Mouse (Mus musculus) stomach, postnatal 0 days (tissue): ENCODE results near the gene Nod1.

Experiments used
- CTCF ChIP-seq: IDR thresholded peaks from 2 replicates; pipeline ENCODE4 v1.5.1; 2016; ENCODE audit warnings: antibody characterized with exemption, low read depth, mild to moderate bottlenecking, moderate library complexity
- EP300 ChIP-seq: optimal IDR thresholded peaks from 2 replicates; pipeline ENCODE3; 2016; ENCODE audit warnings: antibody characterized with exemption

- no peak for TF ChIP-seq EP300
- TF ChIP-seq CTCF: no peak
These were observed 28.7 kb downstream of the Nod1 start for GRCm38 (mm10) chr6:54943753-54944152.
